Mouse (Mus musculus): ENCODE data around the gene Cnst.
"Not testable (repeated sequence)": the region's sequence is repeated elsewhere in the genome, so short reads cannot be mapped to it uniquely, and the experiment has no call there.

Gene Cnst

GRCm38 (mm10) chr1:179645101-179645979, 99.2 kb downstream of the Cnst start:
- in situ Hi-C loops (cut with MboI), result no loop called here

- in situ Hi-C loops (cut with MboI), result no loop called here
Observed at GRCm38 (mm10) chr1:179645980-179646268, 99.8 kb downstream of the Cnst start.

GRCm38 (mm10) chr1:179648678-179649077, 102.5 kb downstream of the Cnst start:
- in situ Hi-C loops (cut with MboI), result not testable (repeated sequence)

GRCm38 (mm10) chr1:179649324-179649723, 103.2 kb downstream of the Cnst start:
- in situ Hi-C loops (cut with MboI), result no loop called here

GRCm38 (mm10) chr1:179650284-179650683, 104.1 kb downstream of the Cnst start:
- in situ Hi-C loops (cut with MboI), result no loop called here

GRCm38 (mm10) chr1:179651224-179651623, 105.1 kb downstream of the Cnst start:
- in situ Hi-C loops (cut with MboI), result no loop called here

- in situ Hi-C loops (cut with MboI), result no loop called here
Observed at GRCm38 (mm10) chr1:179663065-179663464, 116.9 kb downstream of the Cnst start.

- in situ Hi-C loops (cut with MboI), result no loop called here
Observed at GRCm38 (mm10) chr1:179664309-179664930, 118.2 kb downstream of the Cnst start.

- in situ Hi-C loops (cut with MboI), result no loop called here
Observed at GRCm38 (mm10) chr1:179666971-179667370, 120.8 kb downstream of the Cnst start.

- in situ Hi-C loops (cut with MboI), result no loop called here
Observed at GRCm38 (mm10) chr1:179667450-179667849, 121.3 kb downstream of the Cnst start.

GRCm38 (mm10) chr1:179668013-179668805, 122.0 kb downstream of the Cnst start, which contains the start of gene Sccpdh:
TSS of gene Sccpdh (plus strand) at chr1:179668210.
- in situ Hi-C loops (cut with MboI), result no loop called here

- in situ Hi-C loops (cut with MboI), result no loop called here
Observed at GRCm38 (mm10) chr1:179668836-179669537, 122.8 kb downstream of the Cnst start.

- in situ Hi-C loops (cut with MboI), result no loop called here
Observed at GRCm38 (mm10) chr1:179674355-179674754, 128.2 kb downstream of the Cnst start.

- in situ Hi-C loops (cut with MboI), result no loop called here
Observed at GRCm38 (mm10) chr1:179677031-179677430, 130.9 kb downstream of the Cnst start.

Data from mature B cell (primary cell).